Mouse (Mus musculus): Measurements from ENCODE around the gene Sys1. TPM values are rescaled to one million over a fixed set of nuclear protein-coding genes. Genes with fewer than 3 reads are reported as not detected.
A peak's percentile ranks its signal among the peaks of the same experiment; 100 is the strongest.

The Sys1 gene
- polyA plus RNA-seq, 1 experiment, result 33.3 TPM

DNA sequence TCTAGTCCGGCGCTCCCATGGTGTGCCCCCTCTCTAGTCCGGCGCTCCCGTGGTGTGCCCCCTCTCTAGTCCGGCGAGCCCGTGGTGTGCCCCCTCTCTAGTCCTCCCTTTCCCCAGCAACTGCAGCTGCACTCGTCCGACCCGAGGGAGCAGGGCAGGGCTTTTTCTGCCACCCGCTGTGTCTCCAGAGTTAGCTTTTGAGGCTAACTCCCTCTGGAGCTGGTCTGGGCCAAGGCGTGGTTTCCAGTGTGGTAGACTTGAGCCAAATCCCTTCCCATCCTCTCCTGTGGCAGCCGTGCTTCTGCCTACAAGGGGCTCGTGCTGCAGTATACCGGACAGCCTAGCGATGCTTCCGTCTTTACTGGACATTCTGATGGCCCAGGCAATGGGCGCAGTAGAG is 51.0 kb downstream of the Sys1 start:
- Histone ChIP-seq H3K4me1 (ENCODE audit: control insufficient read depth, insufficient read depth, low read length) (no peaks in the 10 kb centered on the region), H3K4me3 (ENCODE audit: insufficient read depth, low read length) (no peak overlapping the region), H3K27ac (ENCODE audit: insufficient read depth, low read depth, low read length) (no peak overlapping the region)
- TF ChIP-seq CTCF (IDR thresholded peaks at IDR 0.05; ENCODE audit: low read depth, low read length), result no peak
- no peak for TF ChIP-seq POLR2A (IDR thresholded peaks at IDR 0.05; ENCODE audit: borderline replicate concordance, low read depth, low read length)

DNA sequence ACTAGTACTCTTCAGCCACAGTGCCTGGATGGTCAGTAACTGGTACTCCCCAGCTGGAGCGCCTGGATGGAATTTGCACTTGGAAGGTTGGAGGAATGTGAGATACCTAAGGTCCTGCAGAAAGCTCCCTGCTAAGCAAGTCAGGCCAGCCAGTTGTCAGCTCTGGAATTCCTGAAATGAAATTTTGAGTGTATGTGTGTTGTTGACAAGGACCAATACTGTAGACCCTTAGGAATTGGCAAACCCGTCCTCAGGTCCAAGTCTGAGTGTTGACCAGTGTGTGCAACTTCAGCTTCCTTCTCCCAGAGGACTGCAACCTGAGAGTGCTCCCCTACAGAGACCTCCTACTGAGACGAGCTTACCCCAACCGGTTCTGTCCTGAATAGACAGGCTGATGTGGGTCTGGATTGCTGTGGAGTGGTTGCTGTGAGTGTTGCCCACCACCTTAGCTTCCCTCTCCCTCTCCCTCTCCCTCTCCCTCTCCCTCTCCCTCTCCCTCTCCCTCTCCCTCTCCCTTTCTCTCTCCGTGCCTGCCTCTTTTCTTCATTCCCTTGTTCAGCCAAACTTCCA is 53.9 kb downstream of the Sys1 start:
- Histone ChIP-seq H3K4me3 (ENCODE audit: insufficient read depth, low read length) (no peak overlapping the region), H3K4me1 (ENCODE audit: control insufficient read depth, insufficient read depth, low read length) (peaks cover 5% of the 10 kb centered on the region; the same call in 1 of the 2 replicates), H3K27ac (ENCODE audit: insufficient read depth, low read depth, low read length) (no peak overlapping the region)
- TF ChIP-seq CTCF (IDR thresholded peaks at IDR 0.05; ENCODE audit: low read depth, low read length) (no peak), POLR2A (IDR thresholded peaks at IDR 0.05; ENCODE audit: borderline replicate concordance, low read depth, low read length) (no peak)

GRCm38 (mm10) chr2:164512121-164512909 is 55.6 kb downstream of the Sys1 start:
- Histone ChIP-seq H3K27ac (ENCODE audit: insufficient read depth, low read depth, low read length) (no peak overlapping the region), H3K4me3 (ENCODE audit: insufficient read depth, low read length) (no peak overlapping the region), H3K4me1 (ENCODE audit: control insufficient read depth, insufficient read depth, low read length) (peaks cover 5% of the 10 kb centered on the region; the same call in 1 of the 2 replicates)
- no peak for TF ChIP-seq POLR2A (IDR thresholded peaks at IDR 0.05; ENCODE audit: borderline replicate concordance, low read depth, low read length)
- TF ChIP-seq CTCF (IDR thresholded peaks at IDR 0.05; ENCODE audit: low read depth, low read length), result no peak

DNA sequence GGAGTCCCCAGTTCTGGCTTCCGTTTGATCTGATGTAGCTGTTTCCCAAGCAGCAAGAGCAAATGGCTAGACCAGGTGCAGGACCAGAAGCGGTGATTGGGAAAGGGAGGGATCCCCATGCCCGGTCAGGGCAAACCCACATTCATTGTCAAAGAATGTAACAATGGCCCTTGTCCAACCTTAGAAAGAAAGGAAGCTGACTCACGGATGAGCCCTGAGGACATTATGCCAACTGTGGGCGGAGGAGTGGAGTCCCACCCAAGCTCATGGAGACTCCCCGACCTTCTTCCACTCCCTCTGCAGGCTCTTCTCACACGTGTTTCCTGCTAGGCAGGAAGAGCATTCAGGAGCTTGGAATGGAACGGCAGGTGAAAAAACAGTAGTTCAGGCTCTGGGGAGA is 56.6 kb downstream of the Sys1 start:
- H3K27ac ChIP-seq (ENCODE audit: insufficient read depth, low read depth, low read length), result no peak overlapping the region
- TF ChIP-seq POLR2A (IDR thresholded peaks at IDR 0.05; ENCODE audit: borderline replicate concordance, low read depth, low read length) (no peak), CTCF (IDR thresholded peaks at IDR 0.05; ENCODE audit: low read depth, low read length) (no peak)
- H3K4me1 ChIP-seq (ENCODE audit: control insufficient read depth, insufficient read depth, low read length), result peaks cover 5% of the 10 kb centered on the region; the same call in 1 of the 2 replicates
- H3K4me3 ChIP-seq (ENCODE audit: insufficient read depth, low read length), result no peak overlapping the region

- no peak overlapping the region for H3K27ac ChIP-seq (ENCODE audit: insufficient read depth, low read depth, low read length)
- H3K4me1 ChIP-seq (ENCODE audit: control insufficient read depth, insufficient read depth, low read length), result peaks cover 5% of the 10 kb centered on the region; the same call in 1 of the 2 replicates
- H3K4me3 ChIP-seq (ENCODE audit: insufficient read depth, low read length), result no peak overlapping the region
- no peak for TF ChIP-seq POLR2A (IDR thresholded peaks at IDR 0.05; ENCODE audit: borderline replicate concordance, low read depth, low read length)
- TF ChIP-seq CTCF (IDR thresholded peaks at IDR 0.05; ENCODE audit: low read depth, low read length), result no peak
Observed at GRCm38 (mm10) chr2:164514916-164515315, 58.2 kb downstream of the Sys1 start.

- H3K27ac ChIP-seq (ENCODE audit: insufficient read depth, low read depth, low read length), result no peak overlapping the region
- TF ChIP-seq CTCF (IDR thresholded peaks at IDR 0.05; ENCODE audit: low read depth, low read length), result no peak
- no peak for TF ChIP-seq POLR2A (IDR thresholded peaks at IDR 0.05; ENCODE audit: borderline replicate concordance, low read depth, low read length)
Observed at GRCm38 (mm10) chr2:164515897-164516296, 59.1 kb downstream of the Sys1 start.

DNA sequence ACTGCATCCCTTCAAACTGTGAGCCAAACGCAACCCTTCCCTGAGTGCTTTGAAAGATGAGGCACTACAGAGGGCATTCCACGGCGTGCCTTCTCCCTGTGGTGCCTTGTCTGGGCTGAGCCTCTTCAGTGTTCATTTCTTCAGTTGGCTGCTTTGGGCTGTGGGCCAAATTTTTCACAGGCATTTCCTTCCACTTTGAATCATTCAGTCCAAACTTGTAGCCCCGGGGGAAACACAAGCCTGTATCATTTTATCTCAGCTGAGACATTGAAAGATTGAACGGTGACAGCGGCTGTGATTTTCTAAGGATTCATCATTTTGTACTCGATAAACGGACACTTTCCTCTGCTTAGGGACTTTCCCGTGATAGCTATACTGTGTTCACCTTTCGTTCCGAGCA is 59.8 kb downstream of the Sys1 start:
- Histone ChIP-seq H3K4me1 (ENCODE audit: control insufficient read depth, insufficient read depth, low read length) (peaks cover 14% of the 10 kb centered on the region), H3K27ac (ENCODE audit: insufficient read depth, low read depth, low read length) (no peak overlapping the region)
- no peak for TF ChIP-seq CTCF (IDR thresholded peaks at IDR 0.05; ENCODE audit: low read depth, low read length)
- TF ChIP-seq POLR2A (IDR thresholded peaks at IDR 0.05; ENCODE audit: borderline replicate concordance, low read depth, low read length), result no peak

More at GRCm38 (mm10) chr2:164515897-164516296, 59.1 kb downstream of the Sys1 start:
- Histone ChIP-seq H3K4me1 (ENCODE audit: control insufficient read depth, insufficient read depth, low read length) (peaks cover 9% of the 10 kb centered on the region), H3K4me3 (ENCODE audit: insufficient read depth, low read length) (no peak overlapping the region)

GRCm38 (mm10) chr2:164517485-164518221 is 60.9 kb downstream of the Sys1 start:
- no peak overlapping the region for H3K27ac ChIP-seq (ENCODE audit: insufficient read depth, low read depth, low read length)
- peaks cover 22% of the 10 kb centered on the region for H3K4me1 ChIP-seq (ENCODE audit: control insufficient read depth, insufficient read depth, low read length)
- TF ChIP-seq CTCF (IDR thresholded peaks at IDR 0.05; ENCODE audit: low read depth, low read length) (peak; percentile 78), POLR2A (IDR thresholded peaks at IDR 0.05; ENCODE audit: borderline replicate concordance, low read depth, low read length) (no peak)
- H3K4me3 ChIP-seq (ENCODE audit: insufficient read depth, low read length), result no peak overlapping the region

More for the DNA sequence above, 59.8 kb downstream of the Sys1 start:
- H3K4me3 ChIP-seq (ENCODE audit: insufficient read depth, low read length), result no peak overlapping the region

DNA sequence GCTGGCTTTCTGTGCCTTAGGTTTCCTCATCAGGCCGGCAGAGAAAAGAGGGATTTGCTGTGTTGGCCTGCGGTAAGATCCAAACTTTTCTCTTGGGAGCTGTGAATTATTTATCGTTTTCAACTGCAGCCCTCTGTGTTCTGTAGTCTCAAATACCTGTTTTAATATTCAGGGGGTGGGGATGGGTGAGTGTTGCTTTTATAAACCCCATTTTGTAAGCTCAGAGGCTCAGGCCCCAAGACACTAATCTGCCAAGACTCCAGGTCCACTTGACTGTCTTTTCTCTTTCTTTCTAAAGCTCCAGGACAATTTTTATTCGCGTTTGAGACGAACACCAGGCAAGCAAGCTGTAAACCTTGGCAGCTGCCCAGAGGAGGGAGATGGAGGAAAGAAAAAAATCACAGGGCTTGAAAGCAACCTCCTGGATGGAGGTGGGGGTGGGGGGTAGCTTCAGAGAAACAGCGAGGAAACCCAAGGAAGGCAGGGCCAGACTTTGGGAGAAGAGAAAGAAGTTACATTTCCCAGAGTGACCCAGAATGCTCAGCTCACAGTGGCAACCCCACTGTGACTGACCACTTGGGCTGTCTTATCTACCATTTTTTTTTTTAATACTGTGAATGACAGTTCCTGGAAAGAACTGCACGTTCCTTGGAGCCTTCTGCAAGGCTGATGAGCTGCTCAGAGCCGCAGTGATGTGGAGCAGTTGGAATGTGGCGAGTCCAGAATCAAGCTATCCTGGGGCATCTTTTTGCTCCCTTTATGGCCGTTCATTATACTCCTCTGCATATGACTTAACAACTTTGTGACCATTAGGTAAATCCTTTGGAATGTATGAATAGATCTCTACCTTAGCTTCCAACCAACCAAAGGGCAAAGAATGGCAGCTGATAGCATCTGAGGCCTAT is 61.8 kb downstream of the Sys1 start:
- TF ChIP-seq POLR2A (IDR thresholded peaks at IDR 0.05; ENCODE audit: borderline replicate concordance, low read depth, low read length), result no peak
- TF ChIP-seq CTCF (IDR thresholded peaks at IDR 0.05; ENCODE audit: low read depth, low read length), result no peak
- no peak overlapping the region for H3K4me3 ChIP-seq (ENCODE audit: insufficient read depth, low read length)
- peaks cover 22% of the 10 kb centered on the region for H3K4me1 ChIP-seq (ENCODE audit: control insufficient read depth, insufficient read depth, low read length)
- no peak overlapping the region for H3K27ac ChIP-seq (ENCODE audit: insufficient read depth, low read depth, low read length)

All from bone marrow macrophage, adult 2 months (primary cell).